ENCODE assay signal across 10 mouse cellular contexts in genomic region chr12:50953971-50954370, GRCm38 (mm10).
"Had no signal": no experiment of that assay in that cellular context is flagged by ENCODE, and none has a peak within 500 bp of the region (broad histone marks: within the 10 kb centered on the region; RNA-seq: fewer than 3 reads in every experiment).

No protein-coding gene starts in this region.

- H3K9me3 ChIP-seq: intestine, embryonic 15.5 days; kidney, embryonic 15.5 days; liver, embryonic 13.5 days had no signal

- H3K36me3 ChIP-seq: intestine, embryonic 15.5 days; kidney, embryonic 15.5 days; liver, embryonic 13.5 days had no signal

- H3K4me2 ChIP-seq: intestine, embryonic 15.5 days; kidney, embryonic 15.5 days; liver, embryonic 13.5 days; midbrain, embryonic 11.5 days had no signal

- ATAC-seq: intestine, embryonic 15.5 days had no signal

- H3K4me1 ChIP-seq: intestine, embryonic 15.5 days; kidney, embryonic 15.5 days; liver, embryonic 13.5 days had no signal

- H3K27me3 ChIP-seq: intestine, embryonic 15.5 days; kidney, embryonic 15.5 days; liver, embryonic 13.5 days had no signal

- H3K27ac ChIP-seq: intestine, embryonic 15.5 days; kidney, embryonic 15.5 days; liver, embryonic 13.5 days had no signal

- H3K9ac ChIP-seq: intestine, embryonic 15.5 days; kidney, embryonic 15.5 days; liver, embryonic 13.5 days had no signal

- H3K4me3 ChIP-seq: intestine, embryonic 15.5 days; kidney, embryonic 15.5 days; liver, embryonic 13.5 days had no signal

- DNase-seq: kidney, adult 11 months; kidney, adult 8-10 months; kidney, postnatal 10 days; kidney, postnatal 36 days; liver, embryonic 13.5 days; midbrain, embryonic 14.5 days; thymus, postnatal 25 days had no signal
